Mouse (Mus musculus): ENCODE data around the gene Slc25a13. TPM values are rescaled to one million over a fixed set of nuclear protein-coding genes. Genes with fewer than 3 reads are reported as not detected.
A peak's percentile ranks its signal among the peaks of the same experiment; 100 is the strongest.

Gene Slc25a13
- total and polyA plus RNA-seq, 3 experiments: 45.5 to 146 (median 121) TPM

DNA sequence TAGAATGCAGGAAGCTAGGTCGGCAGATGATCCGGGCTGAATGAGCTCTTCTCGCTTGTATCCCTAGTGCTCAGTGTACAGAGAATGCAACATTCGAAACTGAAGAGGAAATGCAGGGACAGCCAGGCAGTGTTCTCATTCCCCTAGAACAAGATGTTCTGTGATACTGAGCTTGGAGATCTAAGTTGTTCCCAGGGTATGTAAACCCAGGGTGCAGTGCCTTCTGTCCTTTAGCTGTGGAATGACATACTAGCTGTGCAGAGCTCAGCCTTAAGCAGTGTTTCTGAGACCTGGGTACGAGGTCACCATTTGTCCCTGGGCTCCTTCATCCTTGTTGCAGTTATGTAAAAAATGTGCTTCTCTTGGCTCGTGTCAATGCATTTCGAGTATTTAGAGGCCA is 25.1 kb upstream of the Slc25a13 start:
- TF ChIP-seq POLR2A (IDR thresholded peaks at IDR 0.05; ENCODE audit: insufficient read depth, low read depth, low read length): no peak
- TF ChIP-seq EP300 (IDR thresholded peaks at IDR 0.05; ENCODE audit: insufficient read depth, low read depth, low read length): no peak
- no peak for DNase-seq

GRCm38 (mm10) chr6:6236788-6237298 is 19.9 kb upstream of the Slc25a13 start:
- 75% methylated on average over 2 of the region's 2 CpGs for WGBS
- Histone ChIP-seq H3K4me3 (no peak overlapping the region), H3K79me2 (replicated peaks; ENCODE audit: control insufficient read depth, insufficient read depth, low read length) (no peaks in the 10 kb centered on the region), H3K9ac (ENCODE audit: low read depth, low read length) (no peak overlapping the region), H3K27me3 (ENCODE audit: control insufficient read depth, insufficient read depth, low read length) (no peaks in the 10 kb centered on the region), H3K36me3 (ENCODE audit: control insufficient read depth, insufficient read depth, low read length) (no peaks in the 10 kb centered on the region), H3K27ac (no peak overlapping the region), H3K4me1 (ENCODE audit: control insufficient read depth, insufficient read depth, low read length) (no peaks in the 10 kb centered on the region)
- intact Hi-C loops (cut with DNase I): no loop called here
- no peak for DNase-seq
- TF ChIP-seq EP300 (IDR thresholded peaks at IDR 0.05; ENCODE audit: insufficient read depth, low read depth, low read length) (no peak), CTCF (IDR thresholded peaks at IDR 0.05) (no peak), POLR2A (IDR thresholded peaks at IDR 0.05; ENCODE audit: insufficient read depth, low read depth, low read length) (no peak)

More for the DNA sequence above, 25.1 kb upstream of the Slc25a13 start:
- no peaks in the 10 kb centered on the region for H3K4me1 ChIP-seq (ENCODE audit: control insufficient read depth, insufficient read depth, low read length)
- no peaks in the 10 kb centered on the region for H3K79me2 ChIP-seq (replicated peaks; ENCODE audit: control insufficient read depth, insufficient read depth, low read length)
- intact Hi-C loops (cut with DNase I): no loop called here
- no peaks in the 10 kb centered on the region for H3K27me3 ChIP-seq (ENCODE audit: control insufficient read depth, insufficient read depth, low read length)
- no peak overlapping the region for H3K4me3 ChIP-seq
- no peak overlapping the region for H3K9ac ChIP-seq (ENCODE audit: low read depth, low read length)
- H3K27ac ChIP-seq: no peak overlapping the region
- no peaks in the 10 kb centered on the region for H3K36me3 ChIP-seq (ENCODE audit: control insufficient read depth, insufficient read depth, low read length)
- WGBS: 46% methylated on average over 7 of the region's 7 CpGs

- H3K36me3 ChIP-seq (ENCODE audit: control insufficient read depth, insufficient read depth, low read length): no peaks in the 10 kb centered on the region
- H3K4me3 ChIP-seq: no peak overlapping the region
- no peaks in the 10 kb centered on the region for H3K27me3 ChIP-seq (ENCODE audit: control insufficient read depth, insufficient read depth, low read length)
- no peak overlapping the region for H3K9ac ChIP-seq (ENCODE audit: low read depth, low read length)
- H3K79me2 ChIP-seq (replicated peaks; ENCODE audit: control insufficient read depth, insufficient read depth, low read length): no peaks in the 10 kb centered on the region
- TF ChIP-seq CTCF (IDR thresholded peaks at IDR 0.05) (no peak), EP300 (IDR thresholded peaks at IDR 0.05; ENCODE audit: insufficient read depth, low read depth, low read length) (no peak), POLR2A (IDR thresholded peaks at IDR 0.05; ENCODE audit: insufficient read depth, low read depth, low read length) (no peak)
- intact Hi-C loops (cut with DNase I): no loop called here
- WGBS: 78% methylated on average over 2 of the region's 2 CpGs
- no peaks in the 10 kb centered on the region for H3K4me1 ChIP-seq (ENCODE audit: control insufficient read depth, insufficient read depth, low read length)
- DNase-seq: no peak
- no peak overlapping the region for H3K27ac ChIP-seq
Observed at GRCm38 (mm10) chr6:6230262-6230661, 13.3 kb upstream of the Slc25a13 start.

GRCm38 (mm10) chr6:6222721-6223120 is 5.7 kb upstream of the Slc25a13 start:
- no peaks in the 10 kb centered on the region for H3K36me3 ChIP-seq (ENCODE audit: control insufficient read depth, insufficient read depth, low read length)
- intact Hi-C loops (cut with DNase I): no loop called here
- peaks cover 3% of the 10 kb centered on the region; the same call in 1 of the 2 replicates for H3K4me1 ChIP-seq (ENCODE audit: control insufficient read depth, insufficient read depth, low read length)
- H3K27ac ChIP-seq: no peak overlapping the region
- no peaks in the 10 kb centered on the region for H3K27me3 ChIP-seq (ENCODE audit: control insufficient read depth, insufficient read depth, low read length)
- H3K9ac ChIP-seq (ENCODE audit: low read depth, low read length): no peak overlapping the region
- no peak overlapping the region for H3K4me3 ChIP-seq
- WGBS: 80% methylated on average over 7 of the region's 7 CpGs
- TF ChIP-seq EP300 (IDR thresholded peaks at IDR 0.05; ENCODE audit: insufficient read depth, low read depth, low read length) (no peak), CTCF (IDR thresholded peaks at IDR 0.05) (no peak), POLR2A (IDR thresholded peaks at IDR 0.05; ENCODE audit: insufficient read depth, low read depth, low read length) (no peak)
- DNase-seq: no peak
- H3K79me2 ChIP-seq (replicated peaks; ENCODE audit: control insufficient read depth, insufficient read depth, low read length): no peaks in the 10 kb centered on the region

- 51% methylated on average over 3 of the region's 3 CpGs for WGBS
- Histone ChIP-seq H3K27me3 (ENCODE audit: control insufficient read depth, insufficient read depth, low read length) (no peaks in the 10 kb centered on the region), H3K79me2 (replicated peaks; ENCODE audit: control insufficient read depth, insufficient read depth, low read length) (no peaks in the 10 kb centered on the region), H3K9ac (ENCODE audit: low read depth, low read length) (no peak overlapping the region), H3K4me3 (no peak overlapping the region), H3K36me3 (ENCODE audit: control insufficient read depth, insufficient read depth, low read length) (no peaks in the 10 kb centered on the region), H3K4me1 (ENCODE audit: control insufficient read depth, insufficient read depth, low read length) (peaks cover 5% of the 10 kb centered on the region; the same call in 1 of the 2 replicates), H3K27ac (peak overlapping the region; percentile 72)
- intact Hi-C loops (cut with DNase I): no loop called here
- TF ChIP-seq EP300 (IDR thresholded peaks at IDR 0.05; ENCODE audit: insufficient read depth, low read depth, low read length) (no peak), CTCF (IDR thresholded peaks at IDR 0.05) (no peak), POLR2A (IDR thresholded peaks at IDR 0.05; ENCODE audit: insufficient read depth, low read depth, low read length) (no peak)
- DNase-seq: no peak
Observed at GRCm38 (mm10) chr6:6220574-6220973, 3.6 kb upstream of the Slc25a13 start.

DNA sequence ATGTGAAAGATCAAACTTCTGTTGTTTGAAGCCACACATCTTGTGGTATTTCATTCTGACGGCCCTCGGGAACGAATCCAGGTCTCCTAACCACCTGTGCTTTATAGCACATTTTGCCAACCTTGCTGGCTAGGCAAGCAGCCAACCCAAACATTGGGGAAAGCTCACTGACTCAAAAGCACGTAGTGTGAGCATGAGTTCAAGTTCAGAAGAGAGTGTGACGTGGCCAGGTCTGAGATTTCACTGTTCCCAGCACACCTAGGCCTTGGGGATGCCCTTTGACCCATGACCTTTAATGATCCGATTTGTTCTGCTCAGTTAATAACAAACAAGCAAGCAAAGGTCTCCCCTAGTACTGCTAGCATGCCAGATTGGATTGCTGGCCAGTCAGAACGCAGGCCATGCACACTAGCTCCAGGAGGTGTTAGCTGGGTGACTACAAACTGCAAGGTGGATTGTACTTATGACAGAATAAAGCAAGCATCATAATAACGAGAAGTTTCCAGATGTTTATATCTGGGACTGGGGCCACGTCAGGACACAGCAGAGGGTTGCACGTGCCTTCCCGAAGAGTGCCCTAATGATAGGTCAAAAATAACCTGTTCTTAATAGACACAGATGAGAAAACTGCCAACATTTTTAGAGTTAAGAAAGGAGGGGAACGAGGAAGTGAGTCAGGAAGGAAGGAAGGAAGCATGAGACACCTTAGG is 2.8 kb upstream of the Slc25a13 start:
- no peak overlapping the region for H3K9ac ChIP-seq (ENCODE audit: low read depth, low read length)
- 39% methylated on average over 12 of the region's 12 CpGs for WGBS
- no peak overlapping the region for H3K4me3 ChIP-seq
- H3K27ac ChIP-seq: peak overlapping the region; percentile 72
- H3K27me3 ChIP-seq (ENCODE audit: control insufficient read depth, insufficient read depth, low read length): no peaks in the 10 kb centered on the region
- peak in 1 of 2 experiments; percentile 21 for DNase-seq
- no peaks in the 10 kb centered on the region for H3K36me3 ChIP-seq (ENCODE audit: control insufficient read depth, insufficient read depth, low read length)
- no peak for TF ChIP-seq POLR2A (IDR thresholded peaks at IDR 0.05; ENCODE audit: insufficient read depth, low read depth, low read length)
- TF ChIP-seq EP300 (IDR thresholded peaks at IDR 0.05; ENCODE audit: insufficient read depth, low read depth, low read length): 0 out of 2 replicates have a peak, but pooled peaks have one; percentile 23
- peaks cover 5% of the 10 kb centered on the region; the same call in 1 of the 2 replicates for H3K4me1 ChIP-seq (ENCODE audit: control insufficient read depth, insufficient read depth, low read length)
- intact Hi-C loops (cut with DNase I): no loop called here
- no peaks in the 10 kb centered on the region for H3K79me2 ChIP-seq (replicated peaks; ENCODE audit: control insufficient read depth, insufficient read depth, low read length)

Measured in heart, adult 2 months (tissue).